Mouse (Mus musculus): ENCODE measurements around the gene Itih5. TPM values are rescaled to one million over a fixed set of nuclear protein-coding genes. Genes with fewer than 3 reads are reported as not detected.
A peak's percentile ranks its signal among the peaks of the same experiment; 100 is the strongest.

Itih5 gene
- polyA plus RNA-seq, 1 experiment from 2014 or later: 8.6 TPM

DNA sequence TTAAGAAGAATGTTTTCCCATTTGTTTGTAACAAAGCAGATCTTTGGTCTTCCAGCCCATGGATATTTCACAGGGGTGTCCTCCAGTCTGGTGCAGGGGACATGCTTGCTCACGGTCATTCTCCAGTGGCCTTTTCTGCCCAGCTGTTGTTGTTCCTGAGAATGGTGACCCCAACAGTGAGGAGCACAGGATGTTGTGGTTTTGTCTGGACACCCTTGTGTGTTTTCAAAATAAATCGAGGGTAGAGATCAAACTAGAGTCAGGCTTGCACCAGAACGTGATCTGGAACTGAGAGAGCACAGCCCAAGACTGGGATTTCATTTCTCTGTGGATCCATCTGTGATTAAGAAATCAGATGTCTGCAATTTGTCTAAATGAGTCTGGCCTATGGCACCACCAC lies 40.2 kb downstream of the Itih5 start:
- 74% methylated on average over 3 of the region's 3 CpGs for WGBS
- no peaks in the 10 kb centered on the region for H3K4me1 ChIP-seq
- H3K27me3 ChIP-seq: no peaks in the 10 kb centered on the region
- H3K4me2 ChIP-seq (replicated peaks): no peak overlapping the region
- no peak overlapping the region for H3K4me3 ChIP-seq
- H3K9ac ChIP-seq (replicated peaks): no peak overlapping the region
- H3K36me3 ChIP-seq: no peaks in the 10 kb centered on the region
- peaks cover 3% of the 10 kb centered on the region; the same call in 1 of the 2 replicates for H3K9me3 ChIP-seq
- no peak for ATAC-seq (ENCODE audit: low FRiP score, low read depth)
- no peak overlapping the region for H3K27ac ChIP-seq (replicated peaks)

DNA sequence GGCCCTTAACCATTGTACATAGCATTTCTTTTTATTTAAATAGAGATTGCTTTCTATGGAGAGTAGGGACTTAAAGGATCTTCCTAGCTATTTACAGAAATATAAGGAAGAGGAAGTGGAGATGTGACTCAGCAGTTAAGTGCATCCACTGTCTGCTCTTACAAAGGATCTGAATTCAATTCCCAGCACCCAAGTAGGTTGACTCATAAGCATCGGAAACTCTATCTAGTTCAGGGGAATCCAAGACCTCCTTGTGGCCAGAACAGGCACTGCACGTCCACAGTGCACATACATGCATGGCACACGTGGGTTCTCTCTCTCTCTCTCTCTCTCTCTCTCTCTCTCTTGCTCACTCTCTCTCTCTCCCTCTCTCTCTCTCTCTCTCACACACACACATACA lies 41.8 kb downstream of the Itih5 start:
- ATAC-seq (ENCODE audit: low FRiP score, low read depth): no peak
- WGBS: 82% methylated on average over 3 of the region's 3 CpGs
- Histone ChIP-seq H3K27me3 (0 out of 2 replicates have a peak, but pooled peaks cover 3% of the 10 kb centered on the region), H3K4me3 (no peak overlapping the region), H3K27ac (replicated peaks) (no peak overlapping the region), H3K4me1 (no peaks in the 10 kb centered on the region), H3K9me3 (no peaks in the 10 kb centered on the region), H3K36me3 (no peaks in the 10 kb centered on the region), H3K9ac (replicated peaks) (no peak overlapping the region), H3K4me2 (replicated peaks) (no peak overlapping the region)

DNA sequence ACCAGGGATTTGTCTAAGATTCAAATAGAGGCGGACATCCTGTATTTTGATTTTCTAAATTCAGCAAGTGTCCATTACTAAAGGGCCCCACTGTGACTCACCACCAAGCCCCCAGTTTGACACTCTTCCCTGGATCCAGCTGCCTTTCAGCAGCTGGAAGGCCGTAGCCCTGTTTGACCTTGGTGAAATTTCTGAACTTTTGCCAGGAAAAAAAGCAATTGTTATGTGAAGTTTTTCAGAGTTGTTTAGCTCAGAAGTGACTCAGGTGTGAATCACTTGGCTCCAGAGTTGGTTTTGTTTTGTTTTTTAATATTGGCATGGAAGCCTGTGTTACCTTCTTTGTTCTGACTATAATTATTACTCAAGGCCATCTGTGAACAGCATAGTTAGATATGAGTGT lies 46.0 kb downstream of the Itih5 start:
- WGBS: 88% methylated on average over 2 of the region's 2 CpGs

DNA sequence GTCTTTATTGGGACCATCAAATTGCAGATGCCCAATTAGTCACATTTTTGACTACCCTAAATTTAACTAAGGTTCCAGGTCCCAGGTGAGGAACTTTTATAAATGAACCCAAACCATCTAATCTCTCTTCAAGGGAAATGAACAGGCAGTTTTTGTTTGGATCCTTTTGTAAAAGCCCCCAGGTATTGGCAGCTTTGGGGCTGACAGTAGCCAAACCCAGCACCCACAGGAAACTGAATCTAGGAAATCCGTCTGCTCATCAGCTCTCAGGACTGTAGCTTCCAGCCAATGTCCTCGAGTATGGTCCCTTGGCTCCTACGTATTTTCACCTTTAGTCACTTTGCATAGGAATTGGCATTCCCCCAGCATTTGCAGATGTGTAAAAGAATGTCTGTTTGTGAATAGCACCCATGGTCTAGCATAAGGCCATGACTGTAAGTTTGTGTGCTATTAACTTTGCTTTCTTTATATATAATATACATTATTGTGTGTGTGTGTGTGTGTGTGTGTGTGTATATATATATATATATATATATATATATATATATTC lies 47.4 kb downstream of the Itih5 start:
- no peak overlapping the region for H3K4me2 ChIP-seq (replicated peaks)

More for the DNA sequence above, 46.0 kb downstream of the Itih5 start:
- Histone ChIP-seq H3K9me3 (no peaks in the 10 kb centered on the region), H3K27ac (replicated peaks) (no peak overlapping the region), H3K4me3 (no peak overlapping the region), H3K27me3 (0 out of 2 replicates have a peak, but pooled peaks cover 3% of the 10 kb centered on the region), H3K4me1 (no peaks in the 10 kb centered on the region), H3K4me2 (replicated peaks) (no peak overlapping the region), H3K9ac (replicated peaks) (no peak overlapping the region), H3K36me3 (no peaks in the 10 kb centered on the region)
- ATAC-seq (ENCODE audit: low FRiP score, low read depth): no peak

DNA sequence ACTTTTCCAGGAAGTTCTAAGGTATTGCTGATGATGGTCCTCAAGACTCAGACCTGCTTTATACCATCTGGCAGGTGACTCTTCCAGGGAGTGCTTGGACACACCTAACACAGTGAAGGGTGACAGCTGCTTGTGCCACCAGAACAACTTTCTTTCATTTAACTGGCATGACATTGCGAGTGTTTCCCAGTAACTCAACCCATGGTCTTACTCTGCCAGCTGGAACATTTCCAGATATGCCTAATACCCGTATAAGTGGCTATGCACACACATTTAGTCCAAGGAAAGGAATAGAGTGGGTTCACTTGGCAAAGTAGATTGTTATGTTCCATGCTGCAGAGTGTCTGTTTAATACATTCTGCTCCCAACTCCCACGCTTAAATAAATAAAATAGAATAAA lies 50.9 kb downstream of the Itih5 start:
- no peaks in the 10 kb centered on the region for H3K9me3 ChIP-seq
- ATAC-seq (ENCODE audit: low FRiP score, low read depth): no peak
- H3K27me3 ChIP-seq: 0 out of 2 replicates have a peak, but pooled peaks cover 3% of the 10 kb centered on the region
- H3K4me2 ChIP-seq (replicated peaks): no peak overlapping the region
- H3K36me3 ChIP-seq: no peaks in the 10 kb centered on the region
- H3K9ac ChIP-seq (replicated peaks): no peak overlapping the region
- H3K27ac ChIP-seq (replicated peaks): no peak overlapping the region
- no peaks in the 10 kb centered on the region for H3K4me1 ChIP-seq
- H3K4me3 ChIP-seq: no peak overlapping the region
- 92% methylated on average over 3 of the region's 3 CpGs for WGBS

More for the DNA sequence above, 47.4 kb downstream of the Itih5 start:
- H3K9me3 ChIP-seq: no peaks in the 10 kb centered on the region
- H3K27ac ChIP-seq (replicated peaks): no peak overlapping the region
- H3K4me1 ChIP-seq: no peaks in the 10 kb centered on the region
- no peaks in the 10 kb centered on the region for H3K36me3 ChIP-seq
- no peak overlapping the region for H3K9ac ChIP-seq (replicated peaks)
- H3K27me3 ChIP-seq: 0 out of 2 replicates have a peak, but pooled peaks cover 3% of the 10 kb centered on the region
- 73% methylated on average over 3 of the region's 3 CpGs for WGBS
- no peak overlapping the region for H3K4me3 ChIP-seq
- ATAC-seq (ENCODE audit: low FRiP score, low read depth): no peak

DNA sequence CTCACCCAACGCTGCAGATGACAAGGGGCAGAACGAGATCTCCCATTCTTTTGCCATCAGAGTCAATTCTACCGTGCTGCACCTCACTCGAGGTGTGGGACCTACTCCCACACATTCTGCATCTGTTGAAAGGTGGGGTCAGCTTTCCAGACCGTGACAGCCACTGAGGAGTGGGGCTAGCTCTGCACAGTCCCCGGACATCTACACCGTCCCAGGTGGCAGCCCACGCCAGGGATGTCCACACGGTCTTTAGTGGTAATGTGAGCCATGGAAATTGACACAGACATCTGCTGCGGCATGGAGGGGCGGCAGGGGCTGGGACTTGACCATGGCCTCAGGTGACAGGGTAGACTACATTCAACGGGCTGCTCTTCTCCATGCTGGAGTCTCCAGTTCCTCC lies 60.1 kb downstream of the Itih5 start:
- no peak overlapping the region for H3K4me3 ChIP-seq
- WGBS: 86% methylated on average over 12 of the region's 12 CpGs
- H3K9me3 ChIP-seq: no peaks in the 10 kb centered on the region
- no peak overlapping the region for H3K4me2 ChIP-seq (replicated peaks)
- H3K27me3 ChIP-seq: peaks cover 3% of the 10 kb centered on the region; the same call in 1 of the 2 replicates
- no peaks in the 10 kb centered on the region for H3K36me3 ChIP-seq
- no peak overlapping the region for H3K27ac ChIP-seq (replicated peaks)
- ATAC-seq (ENCODE audit: low FRiP score, low read depth): no peak
- H3K4me1 ChIP-seq: peaks cover 12% of the 10 kb centered on the region; the same call in 1 of the 2 replicates
- H3K9ac ChIP-seq (replicated peaks): no peak overlapping the region

DNA sequence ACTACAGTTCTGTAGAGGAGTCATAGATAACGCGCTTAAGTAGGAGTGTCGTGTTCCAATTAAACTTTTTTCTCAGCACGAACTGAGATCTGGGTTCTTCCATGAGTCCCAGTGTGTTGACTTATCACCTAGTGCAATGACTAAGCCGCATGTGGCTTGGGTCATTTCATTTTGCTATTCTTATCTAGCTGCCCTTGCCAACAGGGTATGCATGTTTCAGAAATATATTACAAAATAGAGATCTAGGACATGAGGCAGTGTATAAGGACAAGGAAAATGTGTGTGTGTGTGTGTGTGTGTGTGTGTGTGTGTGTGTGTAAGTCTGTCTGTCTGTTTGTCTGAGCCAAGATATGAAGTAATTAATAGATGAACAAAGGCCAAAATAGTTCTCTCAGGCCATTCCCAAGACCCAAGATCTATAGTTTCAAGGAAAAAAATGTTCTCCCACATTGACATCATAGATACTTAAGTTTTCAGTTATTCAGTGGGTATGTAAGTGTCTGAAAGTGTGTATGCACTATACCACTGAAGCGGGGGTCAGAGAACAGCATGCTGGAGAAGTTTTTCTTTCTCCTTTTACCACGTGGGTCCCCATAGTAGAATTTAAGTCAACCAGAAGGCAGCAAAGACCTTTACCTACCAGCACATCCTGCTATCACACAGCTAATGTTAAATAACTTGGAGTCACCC lies 62.6 kb downstream of the Itih5 start:
- peaks cover 3% of the 10 kb centered on the region; the same call in 1 of the 2 replicates for H3K27me3 ChIP-seq
- no peak overlapping the region for H3K4me3 ChIP-seq
- H3K4me1 ChIP-seq: peaks cover 12% of the 10 kb centered on the region; the same call in 1 of the 2 replicates
- H3K27ac ChIP-seq (replicated peaks): no peak overlapping the region
- peak; percentile 38 for ATAC-seq (ENCODE audit: low FRiP score, low read depth)
- no peaks in the 10 kb centered on the region for H3K36me3 ChIP-seq
- no peak overlapping the region for H3K9ac ChIP-seq (replicated peaks)
- 0 out of 2 replicates have a peak overlapping the region, but pooled peaks have one; percentile 5 for H3K4me2 ChIP-seq (replicated peaks)
- 82% methylated on average over 7 of the region's 7 CpGs for WGBS
- H3K9me3 ChIP-seq: no peaks in the 10 kb centered on the region

DNA sequence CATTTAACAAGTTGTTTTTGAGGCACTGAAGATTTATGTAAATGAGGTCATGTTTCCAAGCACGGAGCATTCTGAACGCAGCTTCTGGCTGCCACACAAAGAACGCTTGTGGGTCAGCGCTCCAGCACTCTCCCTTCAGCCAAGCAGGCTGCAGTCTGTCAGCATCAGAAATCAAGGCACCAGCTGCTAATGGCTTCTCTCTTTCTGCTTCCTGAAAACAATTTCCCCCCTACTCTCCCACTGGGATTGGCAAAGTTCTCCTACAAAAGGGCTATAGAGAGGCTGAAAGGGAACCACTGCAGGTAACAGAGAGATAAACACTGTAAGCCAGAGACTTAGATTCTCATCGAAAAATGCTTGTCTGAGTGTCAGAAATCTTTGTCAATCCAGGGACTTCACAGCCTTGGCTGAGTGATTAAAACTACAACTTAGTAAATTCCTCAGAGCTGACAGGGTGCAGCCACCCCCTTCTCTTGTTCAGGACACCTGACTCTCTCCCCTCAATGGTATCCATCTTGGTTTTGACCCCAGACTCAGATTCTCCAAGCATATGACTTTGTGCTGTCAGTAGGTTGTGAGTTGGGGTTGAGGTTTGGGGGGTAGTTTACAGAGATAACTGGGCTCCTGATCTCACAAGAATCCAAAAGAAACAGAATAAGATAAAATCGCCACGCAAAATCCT lies 63.3 kb downstream of the Itih5 start:
- WGBS: 34% methylated on average over 7 of the region's 7 CpGs
- H3K36me3 ChIP-seq: no peaks in the 10 kb centered on the region
- H3K9ac ChIP-seq (replicated peaks): 0 out of 2 replicates have a peak overlapping the region, but pooled peaks have one; percentile 6
- H3K4me1 ChIP-seq: peaks cover 12% of the 10 kb centered on the region; the same call in 1 of the 2 replicates
- ATAC-seq (ENCODE audit: low FRiP score, low read depth): peak; percentile 75
- peak overlapping the region; percentile 49 for H3K27ac ChIP-seq (replicated peaks)
- H3K27me3 ChIP-seq: peaks cover 3% of the 10 kb centered on the region; the same call in 1 of the 2 replicates
- H3K4me2 ChIP-seq (replicated peaks): 0 out of 2 replicates have a peak overlapping the region, but pooled peaks have one; percentile 5
- H3K9me3 ChIP-seq: no peaks in the 10 kb centered on the region
- H3K4me3 ChIP-seq: no peak overlapping the region

DNA sequence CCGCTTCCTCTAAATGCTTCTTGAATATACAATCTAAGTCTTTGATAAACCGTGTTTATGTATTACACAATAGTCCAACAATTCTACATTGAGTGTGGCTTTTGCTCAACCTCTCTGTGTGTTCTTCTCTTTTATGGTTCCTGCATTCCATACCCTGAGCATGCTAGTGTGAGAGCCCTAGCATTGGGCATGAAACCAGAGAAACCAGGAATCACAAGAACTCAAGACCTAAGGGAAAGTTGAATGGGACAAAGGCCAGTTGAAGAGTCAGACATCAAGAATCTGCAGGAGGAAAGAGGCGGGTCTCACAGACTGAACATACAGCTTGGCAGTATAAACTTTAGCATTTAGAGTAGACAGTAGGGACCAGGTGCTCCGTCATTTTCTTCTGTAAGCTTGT lies 68.5 kb downstream of the Itih5 start:
- Histone ChIP-seq H3K9me3 (no peaks in the 10 kb centered on the region), H3K9ac (replicated peaks) (no peak overlapping the region), H3K27me3 (no peaks in the 10 kb centered on the region), H3K4me1 (peaks cover 3% of the 10 kb centered on the region; the same call in 1 of the 2 replicates), H3K4me2 (replicated peaks) (no peak overlapping the region), H3K27ac (replicated peaks) (no peak overlapping the region), H3K4me3 (no peak overlapping the region), H3K36me3 (no peaks in the 10 kb centered on the region)
- ATAC-seq (ENCODE audit: low FRiP score, low read depth): no peak
- 88% methylated on average over 4 of the region's 4 CpGs for WGBS

DNA sequence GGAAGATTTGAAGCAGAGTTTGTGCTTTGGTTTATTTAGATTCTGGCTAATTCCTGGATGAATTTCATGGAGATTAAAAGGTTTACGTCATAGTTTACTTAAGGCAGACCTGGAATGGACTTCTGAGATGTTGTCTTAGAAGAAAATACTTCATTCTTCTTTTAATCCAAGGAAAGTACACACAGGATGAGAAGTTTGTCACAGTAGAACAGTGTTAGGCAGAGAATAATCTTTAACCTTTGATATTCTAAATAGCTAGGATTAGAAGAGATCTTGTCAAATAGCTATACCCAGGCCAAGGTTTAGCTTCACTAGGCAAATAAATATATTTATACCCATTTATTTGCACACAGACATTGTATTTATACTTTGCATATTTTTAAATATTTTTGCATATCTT lies 73.5 kb downstream of the Itih5 start:
- Histone ChIP-seq H3K27me3 (no peaks in the 10 kb centered on the region), H3K4me1 (no peaks in the 10 kb centered on the region), H3K4me3 (no peak overlapping the region), H3K9ac (replicated peaks) (no peak overlapping the region), H3K27ac (replicated peaks) (no peak overlapping the region), H3K36me3 (no peaks in the 10 kb centered on the region), H3K4me2 (replicated peaks) (no peak overlapping the region), H3K9me3 (no peaks in the 10 kb centered on the region)
- no peak for ATAC-seq (ENCODE audit: low FRiP score, low read depth)
- WGBS: 86% methylated on average over 1 of the region's 1 CpGs

DNA sequence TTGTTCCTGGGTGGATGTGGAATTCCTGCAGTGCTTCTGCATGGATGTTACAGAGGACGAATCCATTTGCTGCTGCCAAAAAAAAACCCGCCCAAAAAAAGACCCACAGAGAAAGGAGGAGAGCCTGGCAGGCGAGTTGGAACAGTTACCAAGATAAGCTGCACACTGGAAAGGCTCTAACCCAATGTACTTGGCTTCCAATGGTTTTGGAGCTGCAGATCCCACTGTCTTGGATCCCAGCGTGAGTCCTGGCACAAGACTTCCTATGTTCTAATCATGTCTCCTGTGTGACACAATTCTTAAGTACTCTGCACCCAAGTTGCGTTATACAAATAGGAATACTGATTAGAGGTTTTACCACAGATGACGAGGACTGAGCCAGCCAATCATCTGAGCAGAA lies 78.6 kb downstream of the Itih5 start:
- no peak overlapping the region for H3K27ac ChIP-seq (replicated peaks)
- H3K36me3 ChIP-seq: no peaks in the 10 kb centered on the region
- no peaks in the 10 kb centered on the region for H3K9me3 ChIP-seq
- H3K4me3 ChIP-seq: no peak overlapping the region
- H3K4me1 ChIP-seq: no peaks in the 10 kb centered on the region
- H3K27me3 ChIP-seq: no peaks in the 10 kb centered on the region
- ATAC-seq (ENCODE audit: low FRiP score, low read depth): no peak
- H3K4me2 ChIP-seq (replicated peaks): no peak overlapping the region
- WGBS: 76% methylated on average over 6 of the region's 6 CpGs
- no peak overlapping the region for H3K9ac ChIP-seq (replicated peaks)

DNA sequence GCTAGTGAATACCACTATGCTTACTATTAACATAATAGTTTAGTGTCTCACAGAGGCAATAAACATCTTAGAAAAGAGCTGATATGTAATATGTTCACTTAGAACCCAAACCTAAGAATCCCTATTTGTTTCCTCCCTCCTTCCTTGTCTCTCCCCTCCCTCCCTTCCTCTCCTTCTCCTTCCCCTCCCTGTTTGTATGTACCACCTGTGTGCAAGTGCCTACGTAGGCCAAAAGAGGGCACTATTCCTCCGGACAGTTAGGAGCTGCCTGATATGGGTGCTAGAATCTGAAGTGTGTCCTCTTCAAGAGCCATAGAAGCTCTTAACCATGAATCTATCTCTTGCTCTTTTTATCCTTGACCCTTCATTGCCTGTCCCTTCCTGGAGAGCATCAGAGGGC lies 83.2 kb downstream of the Itih5 start:
- H3K9me3 ChIP-seq: no peaks in the 10 kb centered on the region
- 96% methylated on average over 2 of the region's 2 CpGs for WGBS
- no peaks in the 10 kb centered on the region for H3K36me3 ChIP-seq
- no peaks in the 10 kb centered on the region for H3K27me3 ChIP-seq
- no peak for ATAC-seq (ENCODE audit: low FRiP score, low read depth)
- H3K27ac ChIP-seq (replicated peaks): no peak overlapping the region
- H3K4me1 ChIP-seq: no peaks in the 10 kb centered on the region
- H3K4me2 ChIP-seq (replicated peaks): no peak overlapping the region
- no peak overlapping the region for H3K4me3 ChIP-seq
- no peak overlapping the region for H3K9ac ChIP-seq (replicated peaks)

Measured in midbrain, embryonic 12.5 days (tissue).